Mouse (Mus musculus) layer of hippocampus, adult 2 months (tissue): ENCODE measurements at regions not wholly inside any gene's neighbourhood (a gene's known extent, or its start where the extent isn't known, plus 50 kb on each side); places are given as distances from the start of the nearest gene placed in this dataset.

Experiments
- DNase-seq, 2 experiments: peaks; one replicate each; pipeline ENCODE4 v3.0.0; 2022; ENCODE audit warnings: low spot score in 2 of 2
- H3K27ac ChIP-seq: fragments of 200-600 bp; 2 replicates; pipeline ENCODE4 v1.8.1; 2022
- H3K4me3 ChIP-seq: fragments of 200-600 bp; 2 replicates; pipeline ENCODE4 v1.8.1; 2022; ENCODE audit warnings: mild to moderate bottlenecking
- CTCF ChIP-seq: fragments of 200-600 bp; conservative IDR thresholded peaks from 2 replicates; pipeline ENCODE4 v1.8.1; 2022; ENCODE audit warnings: antibody characterized with exemption, mild to moderate bottlenecking, moderate library complexity

GRCm38 (mm10) chrX:122021749-122022148, 375.5 kb downstream of the Nap1l3 start:
- DNase-seq: peak; percentile 1 to 20
- TF ChIP-seq CTCF: peak; percentile 71

More at GRCm38 (mm10) chrX:122021749-122022148, 375.5 kb downstream of the Nap1l3 start:
- Histone ChIP-seq H3K4me3 (no peak overlapping the region), H3K27ac (no peak overlapping the region)
